Mouse (Mus musculus) liver, postnatal 0 days (tissue): ENCODE measurements around the gene D130052B06Rik.

Experiments used
- CTCF ChIP-seq: sonication (generic); IDR thresholded peaks from 2 replicates; pipeline ENCODE4 v1.5.1; 2016; ENCODE audit warnings: antibody characterized with exemption, low read depth
- EP300 ChIP-seq: IDR thresholded peaks from 2 replicates; pipeline ENCODE4 v1.6.1; 2016; ENCODE audit warnings: antibody characterized with exemption, low read depth, mild to moderate bottlenecking

DNA sequence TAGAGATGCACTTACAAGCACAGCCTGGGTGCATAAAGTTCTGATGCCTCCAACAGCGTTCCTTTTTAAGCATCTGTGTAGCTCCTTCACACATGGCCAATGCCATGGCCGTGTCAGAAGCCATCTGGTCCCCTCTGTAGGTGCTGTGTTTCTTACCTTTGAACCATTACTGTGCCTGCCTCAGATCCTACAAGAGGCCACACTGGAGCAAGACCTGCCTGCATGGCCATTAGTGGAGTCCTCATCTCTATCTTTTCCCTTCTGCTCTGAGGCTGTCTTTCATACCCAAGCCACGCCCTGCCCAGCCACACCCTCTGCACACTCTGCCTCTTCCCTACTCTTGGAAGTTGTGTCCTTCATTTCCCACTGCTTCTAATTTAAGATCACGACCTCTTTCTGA, 6.3 kb upstream of the D130052B06Rik start:
- no peak for TF ChIP-seq EP300
- no peak for TF ChIP-seq CTCF
